Mouse (Mus musculus) forebrain, embryonic 14.5 days (tissue): ENCODE data around the gene Zfp979. TPM values are rescaled to one million over a fixed set of nuclear protein-coding genes. Genes with fewer than 3 reads are reported as not detected.
"Not testable (repeated sequence)": the region's sequence is repeated elsewhere in the genome, so short reads cannot be mapped to it uniquely, and the experiment has no call there.

ENCODE experiments used
- ATAC-seq: fragments of 200-750 bp; cut with Nextera tagmentation; 2 replicates; pipeline ENCODE4 v1.8.0; 2017; ENCODE audit warnings: mild to moderate bottlenecking, moderate library complexity
- DNase-seq: peaks from one replicate; pipeline ENCODE4 v3.0.0-alpha.2; 2015; ENCODE audit warnings: low spot score
- H3K27ac ChIP-seq: fragments of 300-500 bp; sonication (generic); 2 replicates; pipeline ENCODE4 v1.5.1; 2014; ENCODE audit warnings: low read depth, mild to moderate bottlenecking, control low read depth, low read length, moderate library complexity
- H3K27me3 ChIP-seq: fragments of 300-500 bp; sonication (generic); replicated peaks from 2 replicates; pipeline ENCODE4 v1.6.1; 2014; ENCODE audit warnings: low read length, control low read depth, mixed read lengths; ENCODE audit not compliant: control insufficient read depth, insufficient read depth
- H3K36me3 ChIP-seq: fragments of 300-500 bp; sonication (generic); 2 replicates; pipeline ENCODE4 v1.6.1; 2014; ENCODE audit warnings: low read length, control low read depth; ENCODE audit not compliant: control insufficient read depth, insufficient read depth
- H3K4me1 ChIP-seq: fragments of 300-500 bp; sonication (generic); 2 replicates; pipeline ENCODE4 v1.6.1; 2014; ENCODE audit warnings: antibody characterized with exemption, low read length, control low read depth; ENCODE audit not compliant: control insufficient read depth, insufficient read depth
- H3K4me2 ChIP-seq: fragments of 300-500 bp; sonication (generic); 2 replicates; pipeline ENCODE4 v1.6.1; 2014; ENCODE audit warnings: mild to moderate bottlenecking, control low read depth, low read length
- H3K4me3 ChIP-seq: fragments of 300-500 bp; sonication (generic); 2 replicates; pipeline ENCODE4 v1.5.1; 2014; ENCODE audit warnings: low read depth, low read length, control low read depth
- H3K9ac ChIP-seq: fragments of 300-500 bp; sonication (generic); 2 replicates; pipeline ENCODE4 v1.6.1; 2014; ENCODE audit warnings: mild to moderate bottlenecking, low read length, control low read depth, moderate library complexity
- H3K9me3 ChIP-seq: fragments of 300-500 bp; sonication (generic); replicated peaks from 2 replicates; pipeline ENCODE4 v1.6.1; 2016; ENCODE audit warnings: low read length, control low read depth, mixed read lengths; ENCODE audit not compliant: control insufficient read depth
- whole genome bisulfite sequencing: fragments of 180-500 bp; shearing (Covaris S2); extraction: QIAGEN DNeasy Blood & Tissue Kit; methylation state at CpG from one replicate; pipeline ENCODE4 v1.1.7; 2014; 5-methylcytosine and 5-hydroxymethylcytosine counted together
- polyA plus RNA-seq: library from polyadenylated mRNA; unstranded; fragments of >200 nt; fragmentation: Nextera tagmentation; extraction: Ambion mirVana; gene quantifications from 2 replicates; pipeline ENCODE4 v1.2.1, GENCODE M21; 2014

Gene Zfp979
- polyA plus RNA-seq, 1 experiment from 2014 or later, result 1.8 TPM

- Histone ChIP-seq H3K27ac (no peak overlapping the region), H3K27me3 (no peaks in the 10 kb centered on the region), H3K36me3 (no peaks in the 10 kb centered on the region), H3K4me1 (no peaks in the 10 kb centered on the region), H3K4me2 (no peak overlapping the region), H3K4me3 (no peak overlapping the region), H3K9me3 (peaks cover 21% of the 10 kb centered on the region; the same call in 1 of the 2 replicates), H3K9ac (no peak overlapping the region)
- 61% methylated on average over 2 of the region's 2 CpGs for WGBS
- ATAC-seq (no peak), DNase-seq (no peak)
These were observed 43.5 kb downstream of the Zfp979 start for GRCm38 (mm10) chr4:147598831-147599230.

- peaks cover 19% of the 10 kb centered on the region; the same call in 1 of the 2 replicates for H3K9me3 ChIP-seq
- DNase-seq (no peak), ATAC-seq (no peak)
- no peaks in the 10 kb centered on the region for H3K36me3 ChIP-seq
- no peaks in the 10 kb centered on the region for H3K4me1 ChIP-seq
- no peak overlapping the region for H3K9ac ChIP-seq
- no peak overlapping the region for H3K27ac ChIP-seq
- WGBS, result 64% methylated on average over 1 of the region's 1 CpGs
- H3K27me3 ChIP-seq, result no peaks in the 10 kb centered on the region
- H3K4me3 ChIP-seq, result no peak overlapping the region
- H3K4me2 ChIP-seq, result no peak overlapping the region
These were observed 44.6 kb downstream of the Zfp979 start for GRCm38 (mm10) chr4:147597685-147598084.

- H3K4me2 ChIP-seq, H3K9ac ChIP-seq, DNase-seq, H3K4me3 ChIP-seq, H3K36me3 ChIP-seq, ATAC-seq, H3K27me3 ChIP-seq, H3K27ac ChIP-seq, H3K4me1 ChIP-seq: not testable (repeated sequence)
- H3K9me3 ChIP-seq, result peaks cover 16% of the 10 kb centered on the region; the same call in 1 of the 2 replicates
- WGBS, result 80% methylated on average over 3 of the region's 3 CpGs
These were observed 47.7 kb downstream of the Zfp979 start for GRCm38 (mm10) chr4:147594630-147595029.

- Histone ChIP-seq H3K4me2 (no peak overlapping the region), H3K27me3 (no peaks in the 10 kb centered on the region), H3K4me3 (no peak overlapping the region), H3K27ac (no peak overlapping the region), H3K9ac (no peak overlapping the region), H3K36me3 (no peaks in the 10 kb centered on the region), H3K9me3 (peaks cover 35% of the 10 kb centered on the region), H3K4me1 (no peaks in the 10 kb centered on the region)
- DNase-seq (no peak), ATAC-seq (no peak)
- 64% methylated on average over 1 of the region's 1 CpGs for WGBS
These were observed 55.5 kb downstream of the Zfp979 start for GRCm38 (mm10) chr4:147586511-147587473.

- WGBS, result 89% methylated on average over 4 of the region's 4 CpGs
- not testable (repeated sequence) for H3K27ac ChIP-seq
These were observed 62.9 kb downstream of the Zfp979 start for GRCm38 (mm10) chr4:147579371-147579770.

GRCm38 (mm10) chr4:147571156-147571555 is 71.2 kb downstream of the Zfp979 start:
- not testable (repeated sequence) for H3K9ac ChIP-seq, H3K36me3 ChIP-seq, H3K27me3 ChIP-seq, H3K27ac ChIP-seq, H3K4me2 ChIP-seq, ATAC-seq, H3K4me3 ChIP-seq, H3K4me1 ChIP-seq, DNase-seq
- peaks cover 14% of the 10 kb centered on the region; the same call in 1 of the 2 replicates for H3K9me3 ChIP-seq
- WGBS, result 88% methylated on average over 8 of the region's 8 CpGs

More at GRCm38 (mm10) chr4:147579371-147579770, 62.9 kb downstream of the Zfp979 start:
- not testable (repeated sequence) for DNase-seq, H3K9ac ChIP-seq, H3K4me2 ChIP-seq, ATAC-seq, H3K4me1 ChIP-seq, H3K36me3 ChIP-seq, H3K27me3 ChIP-seq, H3K4me3 ChIP-seq
- H3K9me3 ChIP-seq, result peaks cover 12% of the 10 kb centered on the region

GRCm38 (mm10) chr4:147565426-147566220 is 76.7 kb downstream of the Zfp979 start:
- no peak overlapping the region for H3K4me2 ChIP-seq
- no peaks in the 10 kb centered on the region for H3K4me1 ChIP-seq
- H3K9ac ChIP-seq, result no peak overlapping the region
- no peak for ATAC-seq
- H3K27ac ChIP-seq, result no peak overlapping the region
- 72% methylated on average over 6 of the region's 6 CpGs for WGBS
- no peak overlapping the region for H3K4me3 ChIP-seq
- H3K27me3 ChIP-seq, result no peaks in the 10 kb centered on the region
- peaks cover 12% of the 10 kb centered on the region for H3K9me3 ChIP-seq
- no peaks in the 10 kb centered on the region for H3K36me3 ChIP-seq
- no peak for DNase-seq
